Mouse (Mus musculus) hindbrain, postnatal 0 days (tissue): ENCODE measurements around the gene Klk5. TPM values are rescaled to one million over a fixed set of nuclear protein-coding genes. Genes with fewer than 3 reads are reported as not detected.

Experiments used
- ATAC-seq: fragments of 200-750 bp; cut with Nextera tagmentation; 2 replicates; pipeline ENCODE4 v1.8.0; 2017; ENCODE audit warnings: mild to moderate bottlenecking, moderate TSS enrichment, moderate library complexity
- DNase-seq: peaks from one replicate; pipeline ENCODE4 v3.0.0-alpha.2; 2015; ENCODE audit warnings: low spot score
- H3K27ac ChIP-seq: fragments of 300-500 bp; sonication (generic); 2 replicates; pipeline ENCODE4 v1.5.1; 2014; ENCODE audit warnings: mild to moderate bottlenecking
- H3K27me3 ChIP-seq: fragments of 300-500 bp; sonication (generic); 2 replicates; pipeline ENCODE4 v1.6.1; 2014; ENCODE audit warnings: low read length, mixed read lengths; ENCODE audit not compliant: insufficient read depth
- H3K36me3 ChIP-seq: fragments of 300-500 bp; sonication (generic); 2 replicates; pipeline ENCODE4 v1.6.1; 2014; ENCODE audit warnings: low read length, mixed read lengths; ENCODE audit not compliant: insufficient read depth
- H3K4me1 ChIP-seq: fragments of 300-500 bp; sonication (generic); 2 replicates; pipeline ENCODE4 v1.6.1; 2014; ENCODE audit warnings: antibody characterized with exemption, low read length, mixed read lengths; ENCODE audit not compliant: insufficient read depth
- H3K4me2 ChIP-seq: fragments of 300-500 bp; sonication (generic); 2 replicates; pipeline ENCODE4 v1.6.1; 2014; ENCODE audit warnings: low read depth, mild to moderate bottlenecking, low read length, moderate library complexity, mixed read lengths
- H3K4me3 ChIP-seq: fragments of 300-500 bp; sonication (generic); 2 replicates; pipeline ENCODE4 v1.5.1; 2014; ENCODE audit warnings: low read length
- H3K9ac ChIP-seq: fragments of 300-500 bp; sonication (generic); replicated peaks from 2 replicates; pipeline ENCODE4 v1.6.1; 2014; ENCODE audit warnings: mild to moderate bottlenecking, low read length, moderate library complexity, mixed read lengths
- H3K9me3 ChIP-seq: fragments of 300-500 bp; sonication (generic); 2 replicates; pipeline ENCODE4 v1.6.1; 2016; ENCODE audit warnings: low read length, mixed read lengths
- CTCF ChIP-seq: IDR thresholded peaks from 2 replicates; pipeline ENCODE4 v1.5.1; 2016; ENCODE audit warnings: antibody characterized with exemption, control low read depth, low read depth
- WGBS: fragments of 180-500 bp; shearing (Covaris S2); extraction: QIAGEN DNeasy Blood & Tissue Kit; methylation state at CpG from one replicate; pipeline ENCODE4 v1.1.7; 2014; 5-methylcytosine and 5-hydroxymethylcytosine counted together
- polyA plus RNA-seq: library from polyadenylated mRNA; unstranded; fragments of >200 nt; fragmentation: Nextera tagmentation; extraction: Ambion mirVana; gene quantifications from 2 replicates; pipeline ENCODE4 v1.2.1, GENCODE M21; 2015
- total RNA-seq: library from RNA; depleted of rRNA; stranded (reverse); fragments of >200 nt; gene quantifications from 2 replicates; pipeline ENCODE4 v1.2.3, GENCODE M21; 2014; rRNA removed

Gene Klk5
- total and polyA plus RNA-seq, 2 experiments from 2014 or later = not detected

GRCm38 (mm10) chr7:43882811-43883210 lies 41.0 kb downstream of the Klk5 start:
- H3K36me3 ChIP-seq = no peaks in the 10 kb centered on the region
- no peak overlapping the region for H3K27ac ChIP-seq
- ATAC-seq (no peak), DNase-seq (no peak)
- no peak for TF ChIP-seq CTCF
- 31% methylated on average over 4 of the region's 4 CpGs for WGBS
- H3K4me3 ChIP-seq = no peak overlapping the region
- H3K9me3 ChIP-seq = no peaks in the 10 kb centered on the region
- no peak overlapping the region for H3K9ac ChIP-seq
- H3K4me2 ChIP-seq = no peak overlapping the region
- H3K4me1 ChIP-seq = no peaks in the 10 kb centered on the region
- no peaks in the 10 kb centered on the region for H3K27me3 ChIP-seq

- Histone ChIP-seq H3K27me3 (no peaks in the 10 kb centered on the region), H3K9me3 (no peaks in the 10 kb centered on the region), H3K4me2 (peak overlapping the region; percentile 39), H3K4me3 (no peak overlapping the region), H3K4me1 (no peaks in the 10 kb centered on the region), H3K36me3 (no peaks in the 10 kb centered on the region), H3K27ac (no peak overlapping the region), H3K9ac (no peak overlapping the region)
- ATAC-seq (peak; percentile 78), DNase-seq (peak; percentile 56)
- TF ChIP-seq CTCF = peak; percentile 81
- 13% methylated on average over 14 of the region's 14 CpGs for WGBS
Observed at GRCm38 (mm10) chr7:43883547-43883946, 41.8 kb downstream of the Klk5 start.

DNA sequence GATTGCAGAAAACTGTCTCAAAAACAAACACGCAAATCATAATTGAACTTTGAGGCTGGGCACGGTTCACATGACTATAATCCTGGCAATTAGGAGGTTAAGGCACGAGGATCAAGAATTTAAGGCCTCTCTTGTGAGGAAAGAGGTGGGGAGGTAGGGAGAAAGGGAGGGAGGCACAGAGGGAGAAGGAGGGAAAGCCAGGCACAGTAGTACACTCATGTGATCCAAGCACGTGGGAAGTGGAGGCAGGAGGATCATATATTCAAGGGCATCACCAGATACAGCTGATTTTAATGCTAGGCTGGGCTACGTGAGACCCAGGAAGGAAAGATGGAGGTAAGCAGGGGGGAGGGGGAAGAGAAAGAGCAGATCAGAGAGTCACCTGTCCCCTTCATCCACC lies 49.6 kb downstream of the Klk5 start:
- no peak overlapping the region for H3K4me3 ChIP-seq
- H3K36me3 ChIP-seq = no peaks in the 10 kb centered on the region
- DNase-seq (no peak), ATAC-seq (no peak)
- no peak overlapping the region for H3K9ac ChIP-seq
- H3K4me2 ChIP-seq = no peak overlapping the region
- no peaks in the 10 kb centered on the region for H3K27me3 ChIP-seq
- H3K9me3 ChIP-seq = no peaks in the 10 kb centered on the region
- H3K27ac ChIP-seq = no peak overlapping the region
- WGBS = 67% methylated on average over 5 of the region's 5 CpGs
- no peaks in the 10 kb centered on the region for H3K4me1 ChIP-seq
- TF ChIP-seq CTCF = no peak

DNA sequence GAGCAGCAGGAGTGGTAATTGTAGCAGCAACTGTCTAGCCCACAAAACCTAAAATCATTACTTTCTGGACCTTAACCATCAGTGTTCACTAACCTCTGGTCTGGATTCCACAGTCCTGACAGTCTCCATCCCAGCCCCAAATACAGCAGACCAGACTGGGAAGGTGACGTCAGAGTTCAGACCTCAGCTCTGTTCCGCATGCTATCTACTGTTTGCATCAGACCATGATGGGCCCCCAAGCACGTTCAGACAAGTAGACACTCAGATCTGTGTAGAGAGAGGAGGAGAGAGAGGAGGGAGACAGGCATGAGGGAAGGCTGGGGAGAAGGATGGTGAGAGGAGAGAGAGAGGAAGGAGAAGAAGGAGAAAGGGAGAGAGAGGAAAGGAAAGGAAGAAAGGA lies 50.0 kb downstream of the Klk5 start:
- Histone ChIP-seq H3K27me3 (no peaks in the 10 kb centered on the region), H3K4me2 (no peak overlapping the region), H3K9ac (no peak overlapping the region), H3K27ac (no peak overlapping the region), H3K4me1 (no peaks in the 10 kb centered on the region), H3K9me3 (no peaks in the 10 kb centered on the region), H3K36me3 (no peaks in the 10 kb centered on the region), H3K4me3 (no peak overlapping the region)
- ATAC-seq (no peak), DNase-seq (no peak)
- 67% methylated on average over 3 of the region's 3 CpGs for WGBS
- no peak for TF ChIP-seq CTCF

DNA sequence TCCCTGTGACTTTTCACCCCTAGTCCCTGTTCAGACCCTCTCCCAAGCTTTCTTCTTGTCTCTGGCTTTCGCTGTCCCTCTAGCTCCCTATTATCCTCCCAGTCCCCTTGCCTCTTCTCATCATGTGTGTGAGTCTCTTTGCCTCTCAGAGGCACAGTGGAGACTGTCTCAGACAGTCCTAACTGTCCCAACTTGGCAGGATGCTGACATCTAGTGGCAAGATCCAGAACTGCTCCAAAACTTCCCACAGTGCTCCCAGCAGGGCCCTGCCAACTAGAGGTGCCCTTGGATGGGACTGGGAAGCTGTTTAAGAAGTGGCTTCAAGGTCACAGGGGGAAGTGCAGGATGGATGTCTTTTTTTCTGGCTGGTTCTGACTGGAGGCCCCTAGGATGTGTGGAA lies 53.1 kb downstream of the Klk5 start:
- no peaks in the 10 kb centered on the region for H3K27me3 ChIP-seq
- no peaks in the 10 kb centered on the region for H3K4me1 ChIP-seq
- DNase-seq (peak; percentile 95), ATAC-seq (peak; percentile 96)
- no peaks in the 10 kb centered on the region for H3K36me3 ChIP-seq
- H3K9ac ChIP-seq = no peak overlapping the region
- H3K4me3 ChIP-seq = no peak overlapping the region
- H3K27ac ChIP-seq = no peak overlapping the region
- TF ChIP-seq CTCF = peak; percentile 95
- WGBS = 0% methylated on average over 1 of the region's 1 CpGs
- no peaks in the 10 kb centered on the region for H3K9me3 ChIP-seq
- H3K4me2 ChIP-seq = no peak overlapping the region

Other genes with a start within 250 kb of the Klk5 start
- gene Zfp819, start 234.8 kb upstream of the Klk5 start, total RNA-seq = 1.0 TPM in 1 of 2 replicates, not detected in the other
- 0.40 and 0.62 TPM in 2 replicates for gene Zfp819, start 234.8 kb upstream of the Klk5 start, polyA plus RNA-seq
- gene Ceacam18, start 207.3 kb upstream of the Klk5 start, total RNA-seq = not detected in 2 replicates
- 0.08 TPM in 1 of 2 replicates, not detected in the other for gene Ceacam18, start 207.3 kb upstream of the Klk5 start, polyA plus RNA-seq
- gene Siglece, start 181.8 kb upstream of the Klk5 start, total RNA-seq = not detected in 2 replicates
- 0.40 and 0.48 TPM in 2 replicates for gene Siglece, start 181.8 kb upstream of the Klk5 start, polyA plus RNA-seq
- gene Ctu1, start 170.0 kb upstream of the Klk5 start, total RNA-seq = 32.4 and 36.4 TPM in 2 replicates
- gene Ctu1, start 170.0 kb upstream of the Klk5 start, polyA plus RNA-seq = 14.5 and 14.7 TPM in 2 replicates
- not detected in 2 replicates for gene Klk14, start 151.6 kb upstream of the Klk5 start, total RNA-seq
- not detected in 2 replicates for gene Klk14, start 151.6 kb upstream of the Klk5 start, polyA plus RNA-seq
- not detected in 2 replicates for gene Klk13, start 129.4 kb upstream of the Klk5 start, total RNA-seq
- 0.10 and 0.32 TPM in 2 replicates for gene Klk13, start 129.4 kb upstream of the Klk5 start, polyA plus RNA-seq
- gene Klk12, start 73.1 kb upstream of the Klk5 start, total RNA-seq = not detected in 2 replicates
- not detected in 2 replicates for gene Klk12, start 73.1 kb upstream of the Klk5 start, polyA plus RNA-seq
- gene Klk11, start 67.4 kb upstream of the Klk5 start, total RNA-seq = not detected in 2 replicates
- not detected in 2 replicates for gene Klk11, start 67.4 kb upstream of the Klk5 start, polyA plus RNA-seq
- 0.25 TPM in 1 of 2 replicates, not detected in the other for gene Klk10, start 60.9 kb upstream of the Klk5 start, total RNA-seq
- gene Klk10, start 60.9 kb upstream of the Klk5 start, polyA plus RNA-seq = 0.14 and 0.30 TPM in 2 replicates
- gene Klk9, start 50.1 kb upstream of the Klk5 start, total RNA-seq = not detected in 2 replicates
- gene Klk9, start 50.1 kb upstream of the Klk5 start, polyA plus RNA-seq = 0.20 TPM in 1 of 2 replicates, not detected in the other
- gene Klk8, start 44.4 kb upstream of the Klk5 start, total RNA-seq = 9.5 and 11.3 TPM in 2 replicates
- gene Klk8, start 44.4 kb upstream of the Klk5 start, polyA plus RNA-seq = 10.8 and 12.5 TPM in 2 replicates
- gene Klk7, start 30.7 kb upstream of the Klk5 start, total RNA-seq = not detected in 2 replicates
- 0.09 and 0.19 TPM in 2 replicates for gene Klk7, start 30.7 kb upstream of the Klk5 start, polyA plus RNA-seq
- gene Klk6, start 17.5 kb upstream of the Klk5 start, total RNA-seq = not detected in 2 replicates
- not detected in 2 replicates for gene Klk6, start 17.5 kb upstream of the Klk5 start, polyA plus RNA-seq
- gene Klk4, start 39.2 kb downstream of the Klk5 start, total RNA-seq = 1.7 TPM in 2 replicates
- gene Klk4, start 39.2 kb downstream of the Klk5 start, polyA plus RNA-seq = 2.7 and 3.1 TPM in 2 replicates
- gene Klk15, start 91.8 kb downstream of the Klk5 start, total RNA-seq = not detected in 2 replicates
- not detected in 2 replicates for gene Klk15, start 91.8 kb downstream of the Klk5 start, polyA plus RNA-seq
- not detected in 2 replicates for gene Klk1b8, start 108.7 kb downstream of the Klk5 start, total RNA-seq
- gene Klk1b8, start 108.7 kb downstream of the Klk5 start, polyA plus RNA-seq = 0.18 TPM in 1 of 2 replicates, not detected in the other
- not detected in 2 replicates for gene Klk1b1, start 124.8 kb downstream of the Klk5 start, total RNA-seq
- not detected in 2 replicates for gene Klk1b1, start 124.8 kb downstream of the Klk5 start, polyA plus RNA-seq
- not detected in 2 replicates for gene Klk1b9, start 134.1 kb downstream of the Klk5 start, total RNA-seq
- gene Klk1b9, start 134.1 kb downstream of the Klk5 start, polyA plus RNA-seq = not detected in 2 replicates
- gene Klk1b11, start 153.9 kb downstream of the Klk5 start, total RNA-seq = not detected in 2 replicates
- not detected in 2 replicates for gene Klk1b11, start 153.9 kb downstream of the Klk5 start, polyA plus RNA-seq
- gene Klk1b26, start 170.2 kb downstream of the Klk5 start, total RNA-seq = 0.54 TPM in 1 of 2 replicates, not detected in the other
- gene Klk1b26, start 170.2 kb downstream of the Klk5 start, polyA plus RNA-seq = not detected in 2 replicates
- gene Klk1b27, start 210.3 kb downstream of the Klk5 start, total RNA-seq = not detected in 2 replicates
- 0.28 TPM in 1 of 2 replicates, not detected in the other for gene Klk1b27, start 210.3 kb downstream of the Klk5 start, polyA plus RNA-seq